Mouse (Mus musculus): ENCODE measurements around the gene Nnat.
A peak's percentile ranks its signal among the peaks of the same experiment; 100 is the strongest.
"Not testable (repeated sequence)": the region's sequence is repeated elsewhere in the genome, so short reads cannot be mapped to it uniquely, and the experiment has no call there.

Nnat gene

GRCm38 (mm10) chr2:157552158-157552886, 7.6 kb upstream of the Nnat start:
- no peak for DNase-seq (ENCODE audit: low spot score)

- DNase-seq (ENCODE audit: low spot score), result no peak
Observed at GRCm38 (mm10) chr2:157556074-157556698, 3.7 kb upstream of the Nnat start.

GRCm38 (mm10) chr2:157558051-157558450, 1.8 kb upstream of the Nnat start:
- no peak for DNase-seq (ENCODE audit: low spot score)

- peak; percentile 58 for DNase-seq (ENCODE audit: low spot score)
Observed at GRCm38 (mm10) chr2:157558520-157558919, 1.4 kb upstream of the Nnat start.

- DNase-seq (ENCODE audit: low spot score), result peak; percentile 67
Observed at GRCm38 (mm10) chr2:157559440-157559839, 438 bp upstream of the Nnat start.

GRCm38 (mm10) chr2:157560302-157560701, 424 bp downstream of the Nnat start:
- DNase-seq (ENCODE audit: low spot score), result peak; percentile 55

- DNase-seq (ENCODE audit: low spot score), result peak; percentile 86
Observed at GRCm38 (mm10) chr2:157561165-157561836, 1.4 kb downstream of the Nnat start.

GRCm38 (mm10) chr2:157563031-157563430, 3.2 kb downstream of the Nnat start:
- DNase-seq (ENCODE audit: low spot score), result no peak

- DNase-seq (ENCODE audit: low spot score), result no peak
Observed at GRCm38 (mm10) chr2:157564723-157565122, 4.8 kb downstream of the Nnat start.

GRCm38 (mm10) chr2:157565446-157565845, 5.6 kb downstream of the Nnat start:
- DNase-seq (ENCODE audit: low spot score), result no peak

GRCm38 (mm10) chr2:157565898-157566259, 6.0 kb downstream of the Nnat start:
- DNase-seq (ENCODE audit: low spot score), result no peak

- DNase-seq (ENCODE audit: low spot score), result peak; percentile 92
Observed at GRCm38 (mm10) chr2:157566260-157566952, 6.5 kb downstream of the Nnat start.

GRCm38 (mm10) chr2:157567235-157567961, 7.5 kb downstream of the Nnat start:
- no peak for DNase-seq (ENCODE audit: low spot score)

GRCm38 (mm10) chr2:157568881-157569280, 9.0 kb downstream of the Nnat start:
- DNase-seq (ENCODE audit: low spot score), result no peak

- DNase-seq (ENCODE audit: low spot score), result no peak
Observed at GRCm38 (mm10) chr2:157569796-157570485, 10.1 kb downstream of the Nnat start.

GRCm38 (mm10) chr2:157571224-157571832, 11.4 kb downstream of the Nnat start, which contains the start of gene Blcap:
Blcap (minus strand) TSS chr2:157571274.
- DNase-seq (ENCODE audit: low spot score), result peak; percentile 88

GRCm38 (mm10) chr2:157572786-157573185, 12.9 kb downstream of the Nnat start:
- DNase-seq (ENCODE audit: low spot score), result no peak

GRCm38 (mm10) chr2:157585351-157585750, 25.5 kb downstream of the Nnat start:
- not testable (repeated sequence) for DNase-seq (ENCODE audit: low spot score)

GRCm38 (mm10) chr2:157596876-157597566, 37.1 kb downstream of the Nnat start:
- peak; percentile 10 for DNase-seq (ENCODE audit: low spot score)

GRCm38 (mm10) chr2:157601435-157601839, 41.6 kb downstream of the Nnat start:
- DNase-seq (ENCODE audit: low spot score), result no peak
